Comparison of ENCODE assay signal across 26 mouse cellular contexts in genomic region chr14:56296106-56296505, GRCm38 (mm10). TPM values are rescaled to one million over a fixed set of nuclear protein-coding genes. Genes with fewer than 3 reads are reported as not detected.
DNase-seq lines count a peak whose midpoint lies in the region; TF ChIP-seq lines count a peak whose summit lies in the region.
"Had no signal": no experiment of that assay in that cellular context is flagged by ENCODE, and none has a peak within 500 bp of the region (broad histone marks: within the 10 kb centered on the region; RNA-seq: fewer than 3 reads in every experiment).

No protein-coding gene starts in this region.

- H3K36me3 ChIP-seq in small intestine, adult 2 months (ENCODE audit: control insufficient read depth, insufficient read depth, low read length), result no peaks in the 10 kb centered on the region
- H3K36me3 ChIP-seq: embryonic facial prominence, embryonic 15.5 days; heart, embryonic 13.5 days; hindbrain, embryonic 12.5 days; limb, embryonic 15.5 days; neural tube, embryonic 12.5 days had no signal

- peak; percentile 72 for DNase-seq in CD4-positive helper T cell, adult 2 months (ENCODE audit: low read depth, low spot score)
- DNase-seq in CD8-positive naive resting alpha-beta T cell, adult 2 months (ENCODE audit: low read depth in 2 of 2, low spot score in 2 of 2), result peak; percentile 40 to 41
- peak; percentile 49 for DNase-seq in thymus, postnatal 25 days
- DNase-seq in layer of hippocampus, postnatal 25 days (ENCODE audit: extremely low spot score in 1 of 2, low spot score in 1 of 2), result no peak
- no peak for DNase-seq in kidney, postnatal 25 days
- no peak for DNase-seq in kidney, adult 18-20 months
- DNase-seq: adrenal gland, postnatal 25 days; cerebellum, adult 9-10 months; gastrocnemius, postnatal 25 days; heart, adult 2 months; heart, postnatal 14 days; layer of hippocampus, adult 9-11 months; left cerebral cortex, postnatal 4 days; lung, embryonic 14.5 days; midbrain, embryonic 14.5 days; right cerebral cortex, postnatal 14 days had no signal

- no peaks in the 10 kb centered on the region for H3K4me1 ChIP-seq in small intestine, adult 2 months (ENCODE audit: control insufficient read depth, insufficient read depth, insufficient read length, low read length)
- H3K4me1 ChIP-seq: embryonic facial prominence, embryonic 15.5 days; heart, embryonic 13.5 days; hindbrain, embryonic 12.5 days; limb, embryonic 15.5 days; neural tube, embryonic 12.5 days had no signal

- H3K4me3 ChIP-seq in small intestine, adult 2 months (ENCODE audit: low read depth, low read length), result no peak overlapping the region
- H3K4me3 ChIP-seq: embryonic facial prominence, embryonic 15.5 days; heart, adult 2 months; heart, embryonic 13.5 days; hindbrain, embryonic 12.5 days; limb, embryonic 15.5 days; neural tube, embryonic 12.5 days had no signal

- peak overlapping the region; percentile 57; the same call in 1 of the 2 replicates for H3K27ac ChIP-seq in small intestine, adult 2 months (ENCODE audit: insufficient read depth, low read depth, low read length)
- H3K27ac ChIP-seq: embryonic facial prominence, embryonic 15.5 days; heart, adult 2 months; heart, embryonic 13.5 days; hindbrain, embryonic 12.5 days; limb, embryonic 15.5 days; liver, embryonic 14.5 days; neural tube, embryonic 12.5 days had no signal

- 80% methylated on average over 4 of the region's 4 CpGs for WGBS in small intestine, adult 2 months

- H3K27me3 ChIP-seq in small intestine, adult 2 months (ENCODE audit: control insufficient read depth, insufficient read depth, low read length), result no peaks in the 10 kb centered on the region
- H3K27me3 ChIP-seq: embryonic facial prominence, embryonic 15.5 days; heart, embryonic 13.5 days; hindbrain, embryonic 12.5 days; limb, embryonic 15.5 days; neural tube, embryonic 12.5 days had no signal

- no peak for TF ChIP-seq CTCF in small intestine, adult 2 months (IDR thresholded peaks at IDR 0.05; ENCODE audit: extremely low read depth, insufficient read length, insufficient replicate concordance, low read depth, low read length)

- no peak for TF ChIP-seq POLR2A in small intestine, adult 2 months (IDR thresholded peaks at IDR 0.05; ENCODE audit: low read depth, low read length)

RNA-seq across cellular contexts. Expression of gene Gzmb, which starts 34.0 kb away (rescaled TPM):
- polyA plus RNA-seq in small intestine, adult 2 months (2012; rRNA removed), result 11.1 and 12.3 TPM in 2 replicates
- not detected for total RNA-seq in layer of hippocampus, postnatal 25 days (2021)
- total RNA-seq: adrenal gland, postnatal 25 days; gastrocnemius, postnatal 25 days; heart, postnatal 14 days; left cerebral cortex, adult 8-10 months; left cerebral cortex, postnatal 4 days had no signal
- polyA plus RNA-seq: brain, embryonic 14.5 days; forebrain, embryonic 16.5 days; midbrain, embryonic 14.5 days; neural tube, embryonic 12.5 days had no signal

Comparison
In these comparisons a context has a peak if more than half of its experiments do, and no peak if none do; other contexts are left out.
1. DNase-seq: peak in CD4-positive helper T cell, adult 2 months (single experiment), CD8-positive naive resting alpha-beta T cell, adult 2 months (2 of 2) and thymus, postnatal 25 days (single experiment); none in layer of hippocampus, postnatal 25 days (0 of 2), kidney, postnatal 25 days (0 of 2) and kidney, adult 18-20 months (single experiment).